Mouse (Mus musculus) G1E (cell line): Measurements from ENCODE around the gene Ropn1.

Source experiments
- CTCF ChIP-seq: IDR thresholded peaks from 2 replicates; pipeline ENCODE4 v1.5.1; 2012; ENCODE audit warnings: low read depth, low read length, inconsistent platforms, mixed read lengths
- GATA1 ChIP-seq: IDR thresholded peaks from 2 replicates; pipeline ENCODE4 v1.6.1; 2012; ENCODE audit warnings: borderline replicate concordance, low read length, inconsistent platforms, mixed read lengths

DNA sequence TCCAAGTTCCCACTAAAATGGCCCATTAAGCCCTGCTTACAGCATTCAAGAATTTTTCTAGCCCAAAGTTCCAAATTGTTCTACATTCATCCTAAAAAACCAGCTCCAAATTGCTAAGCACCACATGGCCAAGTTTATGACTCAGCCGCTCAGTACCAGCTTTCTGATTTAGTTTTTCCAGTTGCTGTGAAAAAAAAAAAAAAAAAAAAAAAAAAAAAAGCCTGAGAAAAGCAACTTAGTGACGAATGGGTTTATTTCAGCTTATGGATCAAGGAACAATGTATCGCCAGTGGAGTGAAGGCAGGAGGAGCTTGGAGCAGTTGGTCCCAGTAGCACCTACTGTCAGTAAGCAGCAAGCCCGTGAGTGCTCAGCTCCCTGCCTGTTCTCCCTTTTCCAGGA lies 21.3 kb upstream of the Ropn1 start:
- no peak for TF ChIP-seq CTCF
- TF ChIP-seq GATA1: no peak
